Mouse (Mus musculus) brain, adult 2 months (tissue): ENCODE results near the gene Slc6a2.

Experiments
- DNase-seq: peaks from one replicate; pipeline ENCODE4 v3.0.0; 2011; ENCODE audit warnings: low read depth, low spot score

Gene Slc6a2

DNA sequence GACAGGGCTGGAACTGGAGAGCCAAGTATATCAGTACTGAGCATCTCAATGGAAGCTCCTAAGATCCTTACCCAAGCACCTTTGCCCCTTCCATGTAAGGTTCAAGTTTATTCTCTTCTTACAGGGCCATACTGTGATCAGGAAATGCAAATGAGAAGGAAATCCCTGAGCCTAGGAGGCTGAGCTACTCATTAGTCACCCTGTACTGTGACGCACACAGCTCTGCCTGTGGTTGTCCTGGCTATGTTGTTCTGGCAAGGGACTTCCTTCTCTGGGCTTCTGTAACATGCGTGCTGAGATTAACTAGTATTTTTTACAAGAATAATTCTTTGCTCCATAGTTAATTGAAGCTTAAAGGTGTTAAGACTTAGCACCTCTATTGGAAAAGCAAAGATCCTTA lies 70.8 kb downstream of the Slc6a2 start:
- DNase-seq: peak; percentile 49

DNA sequence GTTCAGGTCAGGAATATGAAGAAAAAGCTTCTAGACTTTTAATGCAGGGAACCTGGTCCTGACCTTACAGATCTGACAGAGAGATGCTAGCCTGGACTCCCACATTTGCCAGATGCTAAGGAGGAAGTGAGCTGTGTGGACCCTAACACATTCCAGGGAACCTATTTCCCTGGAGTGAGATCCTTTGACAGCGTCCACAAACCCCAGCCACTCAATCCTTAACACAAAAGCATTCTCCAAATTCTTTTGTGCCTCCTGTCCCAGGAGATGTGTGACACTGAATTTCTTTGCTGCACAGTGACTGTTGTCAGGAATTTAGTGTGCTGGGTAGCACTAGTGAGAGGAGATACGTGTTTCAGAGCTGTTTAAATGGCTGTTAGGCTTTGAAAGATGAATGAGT lies 79.0 kb downstream of the Slc6a2 start:
- DNase-seq: no peak

DNA sequence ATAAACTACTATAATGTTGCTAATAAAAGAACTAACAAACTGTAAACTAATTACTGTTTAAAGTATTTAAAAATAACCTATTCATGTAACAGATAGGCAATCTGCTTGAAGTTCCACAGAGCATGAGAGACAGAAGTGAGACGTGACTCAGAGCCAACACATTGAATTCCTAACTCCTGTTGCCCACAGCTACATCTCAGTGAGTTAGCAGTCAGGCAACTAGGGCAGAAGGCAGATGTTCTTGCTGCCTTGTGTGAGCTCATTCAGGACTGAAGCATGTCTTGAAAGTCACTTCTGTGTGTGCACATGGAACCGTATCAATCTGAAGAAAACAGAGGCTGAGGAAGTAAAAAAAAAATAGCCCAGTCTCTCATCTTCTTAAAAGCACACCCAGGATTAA lies 80.4 kb downstream of the Slc6a2 start:
- peak; percentile 84 for DNase-seq

- DNase-seq: no peak
These were observed 81.1 kb downstream of the Slc6a2 start for GRCm38 (mm10) chr8:93040776-93041567.

- no peak for DNase-seq
These were observed 83.2 kb downstream of the Slc6a2 start for GRCm38 (mm10) chr8:93043083-93043482.

DNA sequence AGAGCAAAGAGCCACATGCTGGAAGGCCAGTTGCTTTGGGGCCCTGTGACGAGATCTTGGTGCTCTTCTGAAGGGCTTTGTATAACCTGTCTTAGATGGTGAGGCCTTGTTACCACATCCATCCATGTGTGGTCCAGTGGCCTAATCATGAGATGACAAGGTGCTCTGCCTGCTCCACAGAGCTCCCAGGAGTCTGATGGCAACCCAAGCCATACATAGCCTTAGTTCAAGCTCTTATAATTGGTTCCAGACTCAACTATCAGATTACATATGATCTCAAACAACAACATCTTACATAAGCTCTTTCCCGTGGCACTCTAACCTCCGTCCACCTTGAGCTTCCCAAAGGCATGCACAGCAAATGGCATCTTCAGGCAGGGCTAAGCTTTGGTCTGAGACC lies 88.2 kb downstream of the Slc6a2 start, which contains the start of gene Ces1a:
Gene Ces1a (minus strand): TSS at position 101 of the 400 bp plus-strand sequence.
- no peak for DNase-seq

GRCm38 (mm10) chr8:93048510-93049416 lies 88.9 kb downstream of the Slc6a2 start:
- DNase-seq: peak; percentile 77
